ENCODE assay signal across 9 mouse cellular contexts in the genomic region with DNA sequence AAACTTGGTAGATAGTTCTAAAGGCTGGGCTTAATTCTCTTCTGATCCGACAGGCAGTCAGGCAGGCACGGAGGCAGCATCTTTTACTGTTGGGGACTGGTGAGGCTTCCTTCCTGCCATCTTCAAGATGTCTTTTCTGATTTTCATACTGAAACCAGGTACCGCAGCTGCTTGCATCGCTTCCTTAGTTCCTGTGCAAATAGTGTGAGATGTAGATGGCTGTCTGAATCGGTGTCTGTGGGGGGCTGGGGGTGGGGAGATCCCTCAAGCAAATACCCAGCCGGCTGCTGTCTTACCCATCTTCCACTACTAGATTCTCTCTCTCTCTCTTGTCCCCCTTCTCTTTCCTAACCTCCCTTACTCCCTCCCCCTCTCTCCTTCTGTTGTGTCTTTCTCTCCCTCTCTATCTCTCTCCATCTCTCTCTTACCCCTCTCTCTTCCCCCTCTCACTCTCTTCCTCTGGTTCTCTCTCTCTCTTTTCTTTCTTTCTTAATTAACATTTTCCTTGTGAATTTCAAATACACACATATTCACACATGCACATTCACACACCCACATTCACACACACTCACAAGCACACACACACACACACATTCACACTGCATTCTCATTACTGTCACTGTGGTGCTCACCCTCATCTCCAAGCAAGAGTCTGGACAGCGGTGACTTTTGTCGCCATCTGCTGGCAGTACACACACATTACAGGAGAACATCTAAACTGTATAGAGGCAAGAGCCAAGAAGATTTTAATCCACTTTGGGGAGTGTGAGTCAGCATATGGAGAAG.
A peak's percentile ranks its signal among the peaks of the same experiment; 100 is the strongest.
DNase-seq lines count a peak whose midpoint lies in the region; ATAC-seq lines count a peak whose summit lies in the region.
"Had no signal": no experiment of that assay in that cellular context is flagged by ENCODE, and none has a peak within 500 bp of the region (broad histone marks: within the 10 kb centered on the region; RNA-seq: fewer than 3 reads in every experiment).

No protein-coding gene starts in this region.

- no peaks in the 10 kb centered on the region for H3K9me3 ChIP-seq in kidney, embryonic 15.5 days (replicated peaks)
- no peaks in the 10 kb centered on the region for H3K9me3 ChIP-seq in limb, embryonic 12.5 days
- H3K9me3 ChIP-seq: embryonic facial prominence, embryonic 15.5 days had no signal

- no peak overlapping the region for H3K27ac ChIP-seq in kidney, embryonic 15.5 days
- H3K27ac ChIP-seq in limb, embryonic 12.5 days = no peak overlapping the region
- H3K27ac ChIP-seq: embryonic facial prominence, embryonic 15.5 days had no signal

- no peak overlapping the region for H3K9ac ChIP-seq in kidney, embryonic 15.5 days
- no peak overlapping the region for H3K9ac ChIP-seq in limb, embryonic 12.5 days (replicated peaks)
- H3K9ac ChIP-seq: embryonic facial prominence, embryonic 15.5 days had no signal

- H3K4me2 ChIP-seq in kidney, embryonic 15.5 days = no peak overlapping the region
- no peak overlapping the region for H3K4me2 ChIP-seq in limb, embryonic 12.5 days
- H3K4me2 ChIP-seq: embryonic facial prominence, embryonic 15.5 days had no signal

- no peak overlapping the region for H3K4me3 ChIP-seq in kidney, embryonic 15.5 days (replicated peaks)
- no peak overlapping the region for H3K4me3 ChIP-seq in limb, embryonic 12.5 days (replicated peaks)
- H3K4me3 ChIP-seq: embryonic facial prominence, embryonic 15.5 days had no signal

- no peaks in the 10 kb centered on the region for H3K4me1 ChIP-seq in kidney, embryonic 15.5 days
- no peaks in the 10 kb centered on the region for H3K4me1 ChIP-seq in limb, embryonic 12.5 days (replicated peaks)
- H3K4me1 ChIP-seq: embryonic facial prominence, embryonic 15.5 days had no signal

- DNase-seq in 416B (ENCODE audit: low read depth) = peak; percentile 73
- DNase-seq in cerebellum, postnatal 4 days (ENCODE audit: low spot score in 2 of 2) = peak; percentile 63 to 71
- peak; percentile 64 for DNase-seq in gastrocnemius, postnatal 10 days
- DNase-seq in naive thymus-derived CD4-positive, alpha-beta T cell, adult 2 months (ENCODE audit: low read depth) = peak; percentile 91
- DNase-seq in splenic B cell, adult 2 months (ENCODE audit: low read depth, low spot score) = peak; percentile 88

- H3K27me3 ChIP-seq in kidney, embryonic 15.5 days = no peaks in the 10 kb centered on the region
- peaks cover 2% of the 10 kb centered on the region; the same call in 1 of the 2 replicates for H3K27me3 ChIP-seq in limb, embryonic 12.5 days
- no peaks in the 10 kb centered on the region for H3K27me3 ChIP-seq in splenic B cell, adult 2 months (ENCODE audit: control insufficient read depth, insufficient read depth, low read length, poor library complexity, severe bottlenecking)
- H3K27me3 ChIP-seq: embryonic facial prominence, embryonic 15.5 days had no signal

- no peaks in the 10 kb centered on the region for H3K36me3 ChIP-seq in kidney, embryonic 15.5 days
- no peaks in the 10 kb centered on the region for H3K36me3 ChIP-seq in limb, embryonic 12.5 days
- no peaks in the 10 kb centered on the region for H3K36me3 ChIP-seq in splenic B cell, adult 2 months (ENCODE audit: control insufficient read depth, insufficient read depth, low read length, poor library complexity, severe bottlenecking)
- H3K36me3 ChIP-seq: embryonic facial prominence, embryonic 15.5 days had no signal

- ATAC-seq in activated CD4-positive, CD25-positive, alpha-beta regulatory T cell, adult 4 months = peak; percentile 62
- peak; percentile 66 for ATAC-seq in kidney, embryonic 15.5 days (replicated peaks; ENCODE audit: low FRiP score)
- peak; percentile 63; the same call in 1 of the 2 replicates for ATAC-seq in limb, embryonic 12.5 days (ENCODE audit: insufficient number of reproducible peaks, insufficient read depth, low FRiP score, low TSS enrichment, low read depth)

- 67% methylated on average over 8 of the region's 8 CpGs for WGBS in kidney, embryonic 15.5 days
- WGBS in limb, embryonic 12.5 days = 67% methylated on average over 8 of the region's 8 CpGs
